Mouse (Mus musculus) ES-E14 (cell line): Measurements from ENCODE around the gene Sh3bp4. TPM values are rescaled to one million over a fixed set of nuclear protein-coding genes. Genes with fewer than 3 reads are reported as not detected.

Experiments used
- DNase-seq: peaks from one replicate; pipeline ENCODE4 v3.0.0-alpha.2; 2013; ENCODE audit warnings: low read depth, low spot score
- H3K27ac ChIP-seq: 2 replicates; pipeline ENCODE4 v1.5.1; 2012; ENCODE audit warnings: low read depth, mild to moderate bottlenecking, low read length, moderate library complexity, mixed read lengths; ENCODE audit not compliant: poor library complexity, insufficient read depth, severe bottlenecking
- H3K36me3 ChIP-seq: 2 replicates; pipeline ENCODE4 v1.6.1; 2012; ENCODE audit warnings: mild to moderate bottlenecking, low read length, moderate library complexity, mixed read lengths; ENCODE audit not compliant: control insufficient read depth, poor library complexity, insufficient read depth, severe bottlenecking
- H3K4me1 ChIP-seq, 2 experiments: fragments of 150-350 bp in 1 of 2; sonication (generic) in 1 of 2; 2 replicates each; pipeline ENCODE4 v1.6.1; 2012; ENCODE audit warnings: low read length in 2 of 2, mild to moderate bottlenecking in 1 of 2, mixed read lengths in 1 of 2; ENCODE audit not compliant: control insufficient read depth in 2 of 2, insufficient read depth in 2 of 2, poor library complexity in 1 of 2
- H3K4me3 ChIP-seq, 2 experiments: fragments of 150-350 bp in 1 of 2; sonication (generic) in 1 of 2; 2 replicates each; pipeline ENCODE4 v1.5.1; 2012; ENCODE audit warnings: low read length in 2 of 2, low read depth in 1 of 2, mild to moderate bottlenecking in 1 of 2, mixed read lengths in 1 of 2; ENCODE audit not compliant: insufficient read depth in 1 of 2, poor library complexity in 1 of 2, severe bottlenecking in 1 of 2
- H3K9ac ChIP-seq: 2 replicates; pipeline ENCODE4 v1.6.1; 2012; ENCODE audit warnings: low read depth, mild to moderate bottlenecking, low read length, mixed read lengths; ENCODE audit not compliant: poor library complexity, insufficient read depth, severe bottlenecking
- H3K9me3 ChIP-seq: fragments of 150-350 bp; sonication (generic); 2 replicates; pipeline ENCODE4 v1.6.1; 2012; ENCODE audit warnings: low read depth, mild to moderate bottlenecking, low read length; ENCODE audit not compliant: control insufficient read depth, insufficient read depth
- CHD2 ChIP-seq: IDR thresholded peaks from 2 replicates; pipeline ENCODE4 v1.6.1; 2014; ENCODE audit warnings: mild to moderate bottlenecking, low read depth, low read length, inconsistent platforms
- HCFC1 ChIP-seq: IDR thresholded peaks from 2 replicates; pipeline ENCODE4 v1.6.1; 2012; ENCODE audit warnings: low read length, inconsistent platforms, borderline replicate concordance; ENCODE audit not compliant: insufficient read depth
- MAFK ChIP-seq: IDR thresholded peaks from 2 replicates; pipeline ENCODE4 v1.6.1; 2014; ENCODE audit warnings: mild to moderate bottlenecking, low read depth, low read length, inconsistent platforms; ENCODE audit not compliant: insufficient read depth
- ZC3H11A ChIP-seq: IDR thresholded peaks from 2 replicates; pipeline ENCODE4 v1.6.1; 2012; ENCODE audit warnings: low read depth, mild to moderate bottlenecking, inconsistent platforms, low read length, borderline replicate concordance
- ZNF384 ChIP-seq: IDR thresholded peaks from 2 replicates; pipeline ENCODE4 v1.6.1; 2012; ENCODE audit warnings: low read depth, low read length, inconsistent platforms
- in situ Hi-C, 2 experiments: fragments of 600-800 bp; cut with MboI; formaldehyde crosslinking; loops; one replicate each; pipeline ENCODE4 v1.15.1; 2025; ENCODE audit warnings: low sequenced_read_pairs in 2 of 2, inconsistent platforms in 1 of 2; ENCODE audit not compliant: unreplicated experiment in 2 of 2
- total RNA-seq: library from RNA; depleted of rRNA; stranded (reverse); fragments of 300-350 nt; gene quantifications from 2 replicates; pipeline ENCODE4 v1.2.3, GENCODE M21; 2012

Gene Sh3bp4
- total RNA-seq, 1 experiment = 12.0 TPM

- H3K36me3 ChIP-seq = no peaks in the 10 kb centered on the region
- TF ChIP-seq HCFC1 (no peak), CHD2 (0 out of 2 replicates have a peak, but pooled peaks have one; percentile 9), ZNF384 (no peak), ZC3H11A (peak; percentile 19; the same call in 1 of the 2 replicates), MAFK (no peak)
- H3K9me3 ChIP-seq = no peaks in the 10 kb centered on the region
- no peak overlapping the region; the same call in 1 of the 2 replicates for H3K27ac ChIP-seq
- in situ Hi-C loops = loop anchor here in 1 of 2 experiments (10.0 kb wide), 1 partner anchor 446 kb away; no protein-coding TSS in a partner anchor
- peaks cover 3 to 7% of the 10 kb centered on the region in 2 experiments; a peak in 2 of 4 replicates for H3K4me1 ChIP-seq
- DNase-seq = peak; percentile 65
- H3K4me3 ChIP-seq = peak overlapping the region; percentile 12 to 47; a peak in 3 of 4 replicates
- peak overlapping the region; percentile 20; the same call in 1 of the 2 replicates for H3K9ac ChIP-seq
Measured at GRCm38 (mm10) chr1:89191127-89191740, 121.0 kb downstream of the Sh3bp4 start.

GRCm38 (mm10) chr1:89192536-89193220 is 122.5 kb downstream of the Sh3bp4 start:
- Histone ChIP-seq H3K9me3 (no peaks in the 10 kb centered on the region), H3K36me3 (no peaks in the 10 kb centered on the region), H3K4me1 (peaks cover 3 to 7% of the 10 kb centered on the region in 2 experiments; a peak in 2 of 4 replicates), H3K4me3 (no peak overlapping the region), H3K27ac (no peak overlapping the region), H3K9ac (no peak overlapping the region)
- peak; percentile 36 for DNase-seq
- TF ChIP-seq ZNF384 (no peak), ZC3H11A (no peak), MAFK (no peak), HCFC1 (no peak), CHD2 (no peak)
- in situ Hi-C loops = loop anchor here in 1 of 2 experiments (10.0 kb wide), 1 partner anchor 448 kb away; no protein-coding TSS in a partner anchor

GRCm38 (mm10) chr1:89193576-89193975 is 123.4 kb downstream of the Sh3bp4 start:
- H3K4me1 ChIP-seq = peaks cover 3 to 7% of the 10 kb centered on the region in 2 experiments; a peak in 2 of 4 replicates
- H3K27ac ChIP-seq = no peak overlapping the region
- H3K4me3 ChIP-seq = no peak overlapping the region
- in situ Hi-C loops = loop anchor here in 1 of 2 experiments (10.0 kb wide), 1 partner anchor 449 kb away; no protein-coding TSS in a partner anchor
- no peak for DNase-seq
- no peaks in the 10 kb centered on the region for H3K9me3 ChIP-seq
- H3K36me3 ChIP-seq = no peaks in the 10 kb centered on the region
- H3K9ac ChIP-seq = no peak overlapping the region
- no peak for TF ChIP-seq CHD2
- TF ChIP-seq ZNF384 = no peak
- no peak for TF ChIP-seq MAFK
- no peak for TF ChIP-seq ZC3H11A
- no peak for TF ChIP-seq HCFC1

- no peaks in the 10 kb centered on the region for H3K4me1 ChIP-seq
- no peak overlapping the region for H3K4me3 ChIP-seq
- in situ Hi-C loops = loop anchor here in 1 of 2 experiments (10.0 kb wide), 1 partner anchor 451 kb away; no protein-coding TSS in a partner anchor
- TF ChIP-seq ZC3H11A (peak; percentile 66), CHD2 (no peak)
- H3K27ac ChIP-seq = no peak overlapping the region
- no peak overlapping the region; the same call in 1 of the 2 replicates for H3K9ac ChIP-seq
- H3K36me3 ChIP-seq = no peaks in the 10 kb centered on the region
- peak; percentile 63 for DNase-seq
- no peaks in the 10 kb centered on the region for H3K9me3 ChIP-seq
Measured at GRCm38 (mm10) chr1:89195827-89196712, 125.9 kb downstream of the Sh3bp4 start.
